Mouse (Mus musculus) lung, embryonic 16.5 days (tissue): ENCODE data around the gene Trnp1. TPM values are rescaled to one million over a fixed set of nuclear protein-coding genes. Genes with fewer than 3 reads are reported as not detected.
"Not testable (repeated sequence)": the region's sequence is repeated elsewhere in the genome, so short reads cannot be mapped to it uniquely, and the experiment has no call there.

Experiments
- ATAC-seq: fragments of 200-750 bp; cut with Nextera tagmentation; 2 replicates; pipeline ENCODE4 v1.8.0; 2017; ENCODE audit warnings: low read depth, mild to moderate bottlenecking, moderate library complexity
- H3K27ac ChIP-seq: fragments of 300-500 bp; sonication (generic); 2 replicates; pipeline ENCODE4 v1.5.1; 2014; ENCODE audit warnings: mild to moderate bottlenecking, control low read depth, low read length
- H3K27me3 ChIP-seq: fragments of 300-500 bp; sonication (generic); 2 replicates; pipeline ENCODE4 v1.6.1; 2014; ENCODE audit warnings: low read depth, low read length, mixed read lengths; ENCODE audit not compliant: control insufficient read depth, insufficient read depth
- H3K36me3 ChIP-seq: fragments of 300-500 bp; sonication (generic); 2 replicates; pipeline ENCODE4 v1.6.1; 2014; ENCODE audit warnings: low read length; ENCODE audit not compliant: control insufficient read depth, insufficient read depth
- H3K4me1 ChIP-seq: fragments of 300-500 bp; sonication (generic); replicated peaks from 2 replicates; pipeline ENCODE4 v1.6.1; 2014; ENCODE audit warnings: low read length, mixed read lengths; ENCODE audit not compliant: control insufficient read depth, insufficient read depth
- H3K4me2 ChIP-seq: fragments of 300-500 bp; sonication (generic); 2 replicates; pipeline ENCODE4 v1.6.1; 2014; ENCODE audit warnings: low read depth, low read length, control low read depth
- H3K4me3 ChIP-seq: fragments of 300-500 bp; sonication (generic); 2 replicates; pipeline ENCODE4 v1.5.1; 2014; ENCODE audit warnings: mild to moderate bottlenecking, low read length, control low read depth
- H3K9ac ChIP-seq: fragments of 300-500 bp; sonication (generic); 2 replicates; pipeline ENCODE4 v1.6.1; 2014; ENCODE audit warnings: low read length, control low read depth
- H3K9me3 ChIP-seq: fragments of 300-500 bp; sonication (generic); 2 replicates; pipeline ENCODE4 v1.6.1; 2016; ENCODE audit warnings: low read length; ENCODE audit not compliant: control insufficient read depth
- WGBS: fragments of 180-500 bp; shearing (Covaris S2); extraction: QIAGEN DNeasy Blood & Tissue Kit; methylation state at CpG from one replicate; pipeline ENCODE4 v1.1.7; 2014; 5-methylcytosine and 5-hydroxymethylcytosine counted together
- polyA plus RNA-seq: library from polyadenylated mRNA; unstranded; fragments of >200 nt; fragmentation: Nextera tagmentation; extraction: Ambion mirVana; gene quantifications from 2 replicates; pipeline ENCODE4 v1.2.1, GENCODE M21; 2015

The Trnp1 gene
- polyA plus RNA-seq, 1 experiment from 2014 or later, result 0.18 TPM

GRCm38 (mm10) chr4:133512972-133513371, 14.6 kb upstream of the Trnp1 start:
- Histone ChIP-seq H3K4me1 (no peaks in the 10 kb centered on the region), H3K9me3 (no peaks in the 10 kb centered on the region), H3K9ac (no peak overlapping the region), H3K36me3 (no peaks in the 10 kb centered on the region), H3K27me3 (no peaks in the 10 kb centered on the region; the same call in 1 of the 2 replicates), H3K27ac (no peak overlapping the region), H3K4me3 (no peak overlapping the region), H3K4me2 (no peak overlapping the region)
- peak; percentile 74 for ATAC-seq
- WGBS, result 8% methylated on average over 8 of the region's 8 CpGs

GRCm38 (mm10) chr4:133512511-133512910, 14.2 kb upstream of the Trnp1 start:
- H3K9me3 ChIP-seq, H3K4me1 ChIP-seq, H3K27ac ChIP-seq, H3K9ac ChIP-seq, H3K27me3 ChIP-seq, H3K4me2 ChIP-seq, ATAC-seq, H3K4me3 ChIP-seq, H3K36me3 ChIP-seq: not testable (repeated sequence)
- WGBS, result 51% methylated on average over 4 of the region's 5 CpGs

DNA sequence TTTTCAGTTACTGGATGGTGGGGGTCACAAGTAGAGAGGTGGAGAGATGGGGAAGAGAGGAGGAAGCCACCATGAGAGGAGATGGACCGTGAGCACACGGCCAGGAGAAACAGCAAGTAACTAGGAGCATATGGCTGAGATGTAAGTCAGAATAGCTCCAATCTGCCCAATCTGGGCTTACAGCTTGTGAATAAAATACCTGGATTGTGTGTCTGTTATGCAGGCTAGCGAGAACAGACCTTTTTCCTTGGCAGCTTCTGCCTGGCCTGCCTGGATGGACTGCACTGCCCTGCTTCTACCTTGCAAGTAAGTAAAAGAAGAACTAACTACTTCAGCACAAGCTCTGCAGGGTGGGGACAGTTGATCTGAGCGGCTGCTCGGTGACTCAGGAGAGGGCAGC, 12.7 kb upstream of the Trnp1 start:
- H3K36me3 ChIP-seq, result no peaks in the 10 kb centered on the region
- WGBS, result 69% methylated on average over 5 of the region's 5 CpGs
- H3K27me3 ChIP-seq, result peaks cover 4% of the 10 kb centered on the region
- H3K27ac ChIP-seq, result no peak overlapping the region
- no peak for ATAC-seq
- no peak overlapping the region for H3K4me3 ChIP-seq
- H3K4me2 ChIP-seq, result no peak overlapping the region
- H3K4me1 ChIP-seq, result no peaks in the 10 kb centered on the region
- no peak overlapping the region for H3K9ac ChIP-seq
- H3K9me3 ChIP-seq, result no peaks in the 10 kb centered on the region

- Histone ChIP-seq H3K36me3 (no peaks in the 10 kb centered on the region), H3K27me3 (peaks cover 9% of the 10 kb centered on the region)
- 68% methylated on average over 7 of the region's 7 CpGs for WGBS
Observed at GRCm38 (mm10) chr4:133508990-133509389, 10.6 kb upstream of the Trnp1 start.

DNA sequence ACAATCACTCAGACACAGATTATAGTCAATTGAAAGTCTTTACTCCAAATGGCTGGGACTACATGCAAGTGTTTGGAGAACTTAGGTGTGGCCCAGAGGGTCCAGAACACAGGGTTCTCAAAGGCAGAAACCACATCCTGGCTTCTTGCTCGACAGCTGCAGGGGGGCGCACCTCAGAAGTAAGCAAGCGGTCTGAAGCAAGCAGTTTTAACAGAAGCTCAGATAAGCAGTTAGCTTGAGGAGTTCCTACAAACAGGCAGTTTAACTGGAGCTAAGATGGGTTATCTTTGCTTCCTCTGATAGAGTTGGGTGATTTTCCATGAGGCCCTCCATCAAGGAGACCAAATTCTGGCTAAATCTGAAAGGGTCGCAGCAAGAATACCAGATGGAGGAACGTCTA, 8.2 kb upstream of the Trnp1 start:
- no peaks in the 10 kb centered on the region for H3K9me3 ChIP-seq
- H3K4me2 ChIP-seq, result no peak overlapping the region
- no peak overlapping the region for H3K27ac ChIP-seq
- no peak overlapping the region for H3K4me3 ChIP-seq
- ATAC-seq, result no peak
- no peak overlapping the region for H3K9ac ChIP-seq
- H3K36me3 ChIP-seq, result no peaks in the 10 kb centered on the region
- H3K4me1 ChIP-seq, result no peaks in the 10 kb centered on the region
- WGBS, result 63% methylated on average over 5 of the region's 5 CpGs
- peaks cover 16% of the 10 kb centered on the region for H3K27me3 ChIP-seq

More at GRCm38 (mm10) chr4:133508990-133509389, 10.6 kb upstream of the Trnp1 start:
- H3K4me1 ChIP-seq, result no peaks in the 10 kb centered on the region
- no peak overlapping the region for H3K4me3 ChIP-seq
- H3K9ac ChIP-seq, result no peak overlapping the region
- no peak overlapping the region for H3K27ac ChIP-seq
- H3K9me3 ChIP-seq, result no peaks in the 10 kb centered on the region
- ATAC-seq, result no peak
- H3K4me2 ChIP-seq, result no peak overlapping the region

- Histone ChIP-seq H3K27ac (no peak overlapping the region), H3K9me3 (no peaks in the 10 kb centered on the region), H3K4me2 (no peak overlapping the region), H3K4me3 (no peak overlapping the region), H3K4me1 (no peaks in the 10 kb centered on the region), H3K36me3 (no peaks in the 10 kb centered on the region), H3K9ac (no peak overlapping the region), H3K27me3 (peaks cover 32% of the 10 kb centered on the region)
- ATAC-seq, result no peak
- WGBS, result 41% methylated on average over 9 of the region's 9 CpGs
Observed at GRCm38 (mm10) chr4:133504755-133505485, 6.6 kb upstream of the Trnp1 start.

GRCm38 (mm10) chr4:133504300-133504699, 6.0 kb upstream of the Trnp1 start:
- ATAC-seq, result no peak
- Histone ChIP-seq H3K27ac (no peak overlapping the region), H3K36me3 (no peaks in the 10 kb centered on the region), H3K4me2 (no peak overlapping the region), H3K9me3 (no peaks in the 10 kb centered on the region), H3K4me1 (no peaks in the 10 kb centered on the region), H3K4me3 (no peak overlapping the region), H3K9ac (no peak overlapping the region), H3K27me3 (peaks cover 37% of the 10 kb centered on the region)
- WGBS, result 35% methylated on average over 5 of the region's 5 CpGs

DNA sequence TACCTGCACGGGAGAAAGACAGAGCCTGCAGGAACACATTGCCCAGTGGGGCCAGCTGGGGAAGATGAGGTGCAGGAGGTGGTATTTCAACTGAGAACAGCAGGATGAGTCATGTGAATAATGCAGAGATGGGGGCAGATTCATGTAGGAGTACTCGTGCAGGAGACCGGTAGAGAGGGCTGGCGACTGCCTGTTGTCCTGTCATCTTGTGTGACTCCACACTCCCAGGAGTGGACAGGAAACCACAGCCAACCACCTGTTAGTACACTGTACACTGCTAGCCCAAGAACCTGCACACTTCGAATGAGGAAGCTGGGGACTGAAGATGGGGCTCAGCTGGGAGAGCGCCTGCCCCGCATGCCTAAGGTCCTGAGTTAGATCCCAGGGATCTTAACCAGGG, 3.2 kb upstream of the Trnp1 start:
- no peak overlapping the region for H3K4me2 ChIP-seq
- no peak for ATAC-seq
- H3K9ac ChIP-seq, result no peak overlapping the region
- H3K27ac ChIP-seq, result no peak overlapping the region
- no peaks in the 10 kb centered on the region for H3K9me3 ChIP-seq
- WGBS, result 51% methylated on average over 7 of the region's 7 CpGs
- peaks cover 65% of the 10 kb centered on the region for H3K27me3 ChIP-seq
- peaks cover 13% of the 10 kb centered on the region for H3K4me1 ChIP-seq
- no peak overlapping the region for H3K4me3 ChIP-seq
- no peaks in the 10 kb centered on the region for H3K36me3 ChIP-seq

DNA sequence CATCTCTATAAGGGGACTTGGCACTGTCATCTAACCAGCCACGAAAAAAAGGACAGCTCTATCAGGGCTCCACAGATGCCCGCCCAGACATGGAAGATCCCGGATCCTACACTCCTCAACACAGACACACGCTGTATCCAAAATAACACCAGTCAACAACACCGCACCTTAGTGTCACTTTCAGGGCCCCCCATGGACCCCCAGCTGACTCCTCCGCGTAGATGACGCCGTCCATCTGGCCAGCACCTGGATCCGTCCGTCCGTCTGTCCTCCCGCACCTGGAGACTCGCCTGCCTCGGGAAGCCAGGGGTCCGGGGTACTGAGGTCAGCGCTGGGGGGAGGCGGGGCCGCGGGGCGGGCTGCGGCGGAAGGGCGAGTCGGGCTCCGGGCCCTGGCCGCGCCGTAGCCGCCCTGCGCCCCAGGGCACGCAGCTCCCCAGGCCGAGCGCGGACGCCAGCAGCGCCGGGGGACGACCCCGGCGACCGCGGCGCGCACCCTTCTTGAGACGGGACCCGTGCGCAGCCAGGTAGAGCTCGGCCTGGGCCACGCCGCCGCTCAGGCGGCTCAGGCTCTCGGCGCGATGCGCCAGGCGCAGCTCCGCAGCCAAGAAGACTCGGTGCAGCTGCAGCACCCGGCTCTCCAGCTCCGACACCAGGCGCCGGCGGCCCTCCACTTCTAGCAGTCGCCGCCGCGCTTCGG, 740 bp downstream of the Trnp1 start:
- WGBS, result under 1% methylated on average over 67 of the region's 70 CpGs
- Histone ChIP-seq H3K27me3 (peaks cover 68% of the 10 kb centered on the region), H3K4me2 (peak overlapping the region; percentile 100), H3K4me3 (peak overlapping the region; percentile 60), H3K36me3 (no peaks in the 10 kb centered on the region), H3K4me1 (peaks cover 16% of the 10 kb centered on the region), H3K27ac (no peak overlapping the region), H3K9me3 (no peaks in the 10 kb centered on the region), H3K9ac (peak overlapping the region; percentile 61)
- ATAC-seq, result peak; percentile 46
